Mouse (Mus musculus) megakaryocyte, embryonic 14.5 days (primary cell): Measurements from ENCODE around the gene Cnpy2. TPM values are rescaled to one million over a fixed set of nuclear protein-coding genes. Genes with fewer than 3 reads are reported as not detected.
A peak's percentile ranks its signal among the peaks of the same experiment; 100 is the strongest.
"Not testable (repeated sequence)": the region's sequence is repeated elsewhere in the genome, so short reads cannot be mapped to it uniquely, and the experiment has no call there.

Source experiments
- H3K27me3 ChIP-seq: replicated peaks from 2 replicates; pipeline ENCODE3; 2012; ENCODE audit warnings: inconsistent platforms
- H3K36me3 ChIP-seq: replicated peaks from 2 replicates; pipeline ENCODE3; 2012; ENCODE audit warnings: low read length, inconsistent platforms, mixed read lengths
- H3K4me1 ChIP-seq: 2 replicates; pipeline ENCODE4 v1.6.1; 2012; ENCODE audit warnings: inconsistent platforms
- H3K4me3 ChIP-seq: replicated peaks from 2 replicates; pipeline ENCODE3; 2012; ENCODE audit warnings: moderate library complexity, mild to moderate bottlenecking, inconsistent platforms
- H3K9me3 ChIP-seq: 2 replicates; pipeline ENCODE4 v1.6.1; 2012; ENCODE audit warnings: inconsistent platforms
- FLI1 ChIP-seq: IDR thresholded peaks from 2 replicates; pipeline ENCODE4 v1.6.1; 2012; ENCODE audit warnings: low read length, inconsistent platforms, mixed read lengths
- GATA1 ChIP-seq: IDR thresholded peaks from 3 replicates; pipeline ENCODE4 v1.6.1; 2012; ENCODE audit warnings: mixed read lengths, low read length, inconsistent platforms, borderline replicate concordance
- polyA plus RNA-seq: library from polyadenylated mRNA; stranded (reverse); fragments of >175 nt; gene quantifications from 2 replicates; pipeline ENCODE4 v1.2.3, GENCODE M21; 2012; ENCODE audit warnings: low replicate concordance; ENCODE audit not compliant: insufficient read depth

Gene Cnpy2
- 29.0 and 98.4 TPM in 2 replicates for polyA plus RNA-seq

DNA sequence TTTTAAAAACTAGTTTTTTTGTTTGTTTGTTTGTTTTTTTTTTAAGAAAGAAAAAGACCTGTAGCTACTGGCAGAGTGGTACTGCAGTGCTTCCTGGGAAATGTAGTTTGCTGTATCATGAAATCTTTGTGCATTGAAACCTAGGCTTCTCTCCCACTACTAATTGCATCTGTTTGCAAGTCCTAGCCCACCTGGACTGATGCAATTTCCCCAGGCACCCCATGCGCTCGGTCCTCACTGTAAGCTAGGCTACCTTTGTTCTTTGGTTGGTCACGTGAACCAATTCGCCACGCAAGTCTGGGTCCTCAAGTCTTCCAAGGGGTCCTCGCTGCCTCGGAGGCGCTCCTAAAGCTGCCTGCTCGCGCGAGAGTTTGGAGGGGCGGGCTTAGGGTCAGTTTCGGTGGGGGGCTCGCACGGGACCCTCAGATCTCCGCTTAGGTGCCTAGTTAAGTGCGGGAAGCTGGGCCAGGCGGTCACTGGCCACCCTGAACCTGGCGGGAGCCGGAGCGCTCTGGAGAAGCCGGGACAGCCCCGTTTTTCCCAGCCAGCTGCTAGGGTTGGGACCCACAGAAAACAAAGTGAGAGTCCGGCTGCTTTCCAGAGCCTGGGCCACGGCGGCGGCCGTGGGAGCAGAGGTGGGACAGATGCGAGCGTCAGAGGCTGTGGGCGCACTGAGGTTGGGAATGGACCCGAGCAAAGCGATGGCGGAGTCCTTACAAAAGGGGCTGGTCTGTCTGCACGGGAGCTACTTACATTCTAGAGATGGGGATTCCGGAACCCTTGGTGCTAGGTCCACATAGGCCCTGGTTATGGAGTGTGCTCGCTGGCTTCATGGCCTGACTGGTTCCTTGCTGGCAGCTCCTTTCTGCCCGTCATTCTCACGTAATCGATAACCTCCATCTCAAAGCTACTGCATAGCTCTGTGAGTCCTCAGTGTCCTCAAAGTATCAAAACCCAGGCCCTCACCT lies at the start of gene Cnpy2:
Gene Cnpy2, plus strand, starts transcription at position 319 of the 968 bp plus-strand sequence.
- TF ChIP-seq GATA1 = no peak
- no peak for TF ChIP-seq FLI1
- Histone ChIP-seq H3K4me1 (peaks cover 22% of the 10 kb centered on the region), H3K9me3 (no peaks in the 10 kb centered on the region), H3K4me3 (peak within 1 kb of the TSS; percentile 95), H3K27me3 (no peaks in the 10 kb centered on the region), H3K36me3 (peaks cover 62% of the 10 kb centered on the region)

DNA sequence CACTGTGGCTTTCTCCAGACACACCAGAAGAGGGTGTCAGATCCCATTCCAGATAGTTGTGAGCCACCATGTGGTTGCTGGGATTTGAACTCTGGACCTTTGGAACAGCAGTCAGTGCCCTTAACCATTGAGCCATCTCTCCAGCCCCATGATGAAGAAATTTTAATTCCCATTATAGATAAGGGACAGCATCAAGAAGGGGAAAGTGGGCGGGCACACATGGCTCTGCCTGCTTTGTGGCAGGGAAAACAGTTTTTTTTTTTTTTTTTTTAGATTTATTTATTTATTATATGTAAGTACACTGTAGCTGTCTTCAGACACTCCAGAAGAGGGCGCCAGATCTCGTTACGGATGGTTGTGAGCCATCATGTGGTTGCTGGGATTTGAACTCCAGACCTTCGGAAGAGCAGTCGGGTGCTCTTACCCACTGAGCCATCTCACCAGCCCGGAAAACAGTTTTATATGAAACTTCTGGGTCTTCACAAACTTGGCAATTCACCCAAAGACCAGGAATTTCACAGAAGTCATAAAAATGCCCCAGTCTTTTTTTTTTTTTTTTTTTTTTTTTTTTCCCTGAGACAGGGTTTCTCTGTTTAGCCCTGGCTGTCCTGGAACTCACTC lies 49.3 kb upstream of the Cnpy2 start:
- not testable (repeated sequence) for H3K9me3 ChIP-seq, H3K4me3 ChIP-seq, H3K27me3 ChIP-seq
- Histone ChIP-seq H3K36me3 (peaks cover 44% of the 10 kb centered on the region), H3K4me1 (peaks cover 37% of the 10 kb centered on the region)

DNA sequence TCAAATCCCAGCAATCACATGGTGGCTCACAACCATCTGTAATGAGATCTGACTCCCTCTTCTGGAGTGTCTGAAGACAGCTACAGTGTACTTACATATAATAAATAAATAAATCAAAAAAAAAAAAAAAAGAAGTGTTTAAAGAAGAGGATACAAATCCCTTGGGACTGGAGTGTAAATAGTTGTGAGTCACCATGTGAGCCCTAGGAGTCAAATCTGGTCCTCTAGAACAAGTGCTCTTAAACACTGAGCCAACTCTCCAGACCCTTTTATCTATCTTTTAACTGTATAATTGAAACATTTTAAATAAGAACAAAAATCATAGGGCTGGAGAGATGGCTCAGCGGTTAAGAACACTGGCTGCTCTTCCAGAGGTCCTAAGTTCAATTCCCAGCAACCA lies 46.9 kb upstream of the Cnpy2 start:
- not testable (repeated sequence) for H3K27me3 ChIP-seq, H3K9me3 ChIP-seq, H3K4me3 ChIP-seq
- peaks cover 67% of the 10 kb centered on the region for H3K36me3 ChIP-seq
- peaks cover 21% of the 10 kb centered on the region for H3K4me1 ChIP-seq

DNA sequence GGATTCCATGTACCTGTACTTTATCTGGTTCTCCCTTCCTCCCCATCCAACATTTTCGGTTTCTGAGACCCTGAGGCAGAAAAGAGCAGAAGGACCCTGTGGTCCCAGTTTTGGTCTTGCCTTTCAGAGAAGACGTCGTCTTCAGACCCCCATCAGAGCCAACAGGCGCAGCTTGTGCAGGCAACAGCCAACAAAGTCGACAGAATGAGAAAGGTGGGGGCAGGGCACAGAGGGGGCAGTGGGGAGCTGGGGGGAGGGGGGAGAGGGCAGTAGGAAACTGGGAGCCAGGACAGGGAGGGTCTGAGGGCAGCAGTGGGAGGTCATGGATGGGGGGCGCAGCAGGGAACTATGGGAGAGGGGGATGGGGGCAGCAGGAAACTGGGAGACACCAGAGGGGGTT lies 44.1 kb upstream of the Cnpy2 start:
- Histone ChIP-seq H3K4me1 (peaks cover 10% of the 10 kb centered on the region; the same call in 1 of the 2 replicates), H3K4me3 (no peak overlapping the region), H3K9me3 (no peaks in the 10 kb centered on the region), H3K36me3 (peaks cover 91% of the 10 kb centered on the region), H3K27me3 (no peaks in the 10 kb centered on the region)
- no peak for TF ChIP-seq FLI1

DNA sequence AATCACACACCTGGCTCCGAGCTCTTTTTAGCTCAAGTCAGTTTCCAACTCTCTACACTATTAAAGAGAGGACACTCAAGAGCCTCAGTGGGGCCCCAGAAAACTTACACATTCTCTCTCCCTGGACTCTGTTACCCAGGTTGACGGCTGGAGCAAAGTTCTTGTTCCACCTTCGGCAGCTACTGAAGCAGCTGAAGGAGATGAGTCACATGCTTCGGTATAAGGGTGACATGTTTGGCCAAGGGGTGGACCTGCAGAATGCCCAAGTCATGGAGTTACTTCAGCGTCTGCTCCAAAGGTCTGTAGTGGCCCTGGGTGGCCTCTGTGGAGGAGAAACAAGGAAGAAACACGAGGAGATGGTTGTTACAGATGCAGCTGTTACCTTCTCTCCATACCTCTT lies 41.3 kb upstream of the Cnpy2 start:
- Histone ChIP-seq H3K36me3 (peaks cover 99% of the 10 kb centered on the region), H3K9me3 (no peaks in the 10 kb centered on the region), H3K27me3 (no peaks in the 10 kb centered on the region), H3K4me3 (no peak overlapping the region), H3K4me1 (peaks cover 3% of the 10 kb centered on the region; the same call in 1 of the 2 replicates)
- TF ChIP-seq FLI1 (no peak), GATA1 (no peak)

DNA sequence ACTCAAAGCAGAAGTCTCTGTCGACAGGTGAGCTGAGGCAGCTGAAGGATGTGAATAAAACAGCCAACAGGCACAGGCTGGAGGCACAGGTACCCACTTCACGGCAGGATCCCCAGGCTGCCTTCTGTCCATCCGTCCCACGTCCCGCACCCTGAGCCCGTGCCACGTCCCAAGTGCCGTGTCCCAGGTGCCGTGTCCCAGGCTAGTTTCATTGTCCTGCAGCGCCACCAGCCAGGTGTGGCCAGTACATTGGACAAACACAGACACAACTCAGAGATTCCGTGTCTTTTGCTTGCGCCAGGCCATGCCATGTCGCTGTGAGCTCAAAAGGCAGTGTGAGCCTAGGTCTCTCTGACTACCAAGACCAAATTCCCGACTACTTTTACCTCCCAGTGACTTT lies 40.6 kb upstream of the Cnpy2 start:
- Histone ChIP-seq H3K27me3 (no peaks in the 10 kb centered on the region), H3K4me1 (peaks cover 3% of the 10 kb centered on the region; the same call in 1 of the 2 replicates), H3K4me3 (no peak overlapping the region), H3K36me3 (peaks cover 99% of the 10 kb centered on the region), H3K9me3 (no peaks in the 10 kb centered on the region)
- TF ChIP-seq FLI1 (no peak), GATA1 (no peak)

DNA sequence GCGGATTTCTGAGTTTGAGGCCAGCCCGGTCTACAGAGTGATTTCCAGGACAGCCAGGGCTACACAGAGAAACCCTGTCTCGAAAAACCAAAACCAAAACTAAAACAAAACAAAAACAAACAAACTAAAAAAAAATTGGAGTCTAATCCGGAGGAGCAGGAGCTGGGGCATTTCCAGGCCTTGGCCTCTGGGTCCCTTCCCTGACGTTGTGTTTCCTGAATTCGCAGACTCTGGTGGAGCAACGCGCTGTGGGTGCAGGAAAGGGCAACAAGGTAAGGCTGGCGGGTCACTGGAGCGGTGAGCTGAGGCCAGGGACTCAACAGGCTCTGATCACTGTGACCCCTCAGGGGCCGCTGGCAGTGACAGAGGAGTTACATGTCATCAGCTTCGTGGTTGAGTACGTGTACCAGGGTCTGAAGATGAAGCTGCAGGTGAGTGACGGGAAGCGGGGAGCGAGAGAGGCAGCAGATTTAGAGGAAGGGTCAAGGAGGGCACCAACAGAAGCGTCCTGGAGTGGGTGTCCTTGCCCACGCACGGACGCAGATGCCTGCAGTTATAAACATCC lies 39.3 kb upstream of the Cnpy2 start:
- no peak overlapping the region for H3K4me3 ChIP-seq
- TF ChIP-seq FLI1 = no peak
- H3K9me3 ChIP-seq = no peaks in the 10 kb centered on the region
- H3K36me3 ChIP-seq = peaks cover 97% of the 10 kb centered on the region
- peaks cover 3% of the 10 kb centered on the region; the same call in 1 of the 2 replicates for H3K4me1 ChIP-seq
- H3K27me3 ChIP-seq = no peaks in the 10 kb centered on the region

DNA sequence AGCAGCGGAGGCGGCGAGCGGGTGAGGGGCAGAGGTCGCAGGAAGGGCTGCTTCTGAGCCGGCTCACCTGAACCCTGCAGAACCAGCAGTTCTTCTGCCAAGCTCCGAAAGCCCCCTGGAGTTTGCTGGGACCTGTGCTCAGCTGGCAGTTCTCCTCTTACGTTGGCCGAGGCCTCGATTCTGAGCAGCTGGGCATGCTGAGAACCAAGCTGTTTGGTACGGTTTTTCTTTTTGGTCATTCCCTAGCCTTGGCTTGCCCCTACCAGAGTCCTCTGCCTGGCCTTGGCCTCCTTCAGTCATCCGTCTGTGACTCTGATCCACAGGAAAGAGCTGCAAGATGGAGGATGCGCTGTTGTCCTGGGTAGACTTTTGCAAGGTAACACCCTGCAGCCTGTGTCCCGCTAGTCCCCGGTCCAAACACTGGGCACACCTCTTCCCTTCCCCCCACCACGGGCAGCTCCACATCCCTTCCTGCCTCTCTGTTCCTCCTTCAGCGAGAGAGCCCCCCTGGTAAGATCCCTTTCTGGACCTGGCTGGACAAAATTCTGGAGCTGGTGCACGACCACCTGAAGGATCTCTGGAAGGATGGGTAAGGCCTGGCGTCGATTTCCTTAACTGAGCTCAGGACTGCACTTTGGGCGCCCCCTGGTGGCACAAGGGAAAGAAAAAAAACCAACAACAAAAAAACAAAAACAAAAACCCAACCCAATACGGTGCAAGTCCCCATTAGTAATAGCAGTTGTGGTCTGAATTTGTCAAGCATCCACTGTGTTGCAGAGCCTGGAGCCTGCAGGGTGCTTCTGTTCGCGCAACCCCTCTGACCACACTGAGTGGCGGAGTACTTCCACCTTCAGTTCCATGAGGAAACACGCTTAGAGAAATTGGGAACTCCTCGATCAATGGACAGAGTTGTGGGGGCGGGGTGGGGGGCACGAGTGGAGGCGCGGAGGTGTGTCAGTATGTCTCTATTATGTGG lies 38.4 kb upstream of the Cnpy2 start:
- no peak overlapping the region for H3K4me3 ChIP-seq
- TF ChIP-seq GATA1 (no peak), FLI1 (no peak)
- H3K4me1 ChIP-seq = peaks cover 3% of the 10 kb centered on the region; the same call in 1 of the 2 replicates
- no peaks in the 10 kb centered on the region for H3K9me3 ChIP-seq
- no peaks in the 10 kb centered on the region for H3K27me3 ChIP-seq
- H3K36me3 ChIP-seq = peaks cover 97% of the 10 kb centered on the region

DNA sequence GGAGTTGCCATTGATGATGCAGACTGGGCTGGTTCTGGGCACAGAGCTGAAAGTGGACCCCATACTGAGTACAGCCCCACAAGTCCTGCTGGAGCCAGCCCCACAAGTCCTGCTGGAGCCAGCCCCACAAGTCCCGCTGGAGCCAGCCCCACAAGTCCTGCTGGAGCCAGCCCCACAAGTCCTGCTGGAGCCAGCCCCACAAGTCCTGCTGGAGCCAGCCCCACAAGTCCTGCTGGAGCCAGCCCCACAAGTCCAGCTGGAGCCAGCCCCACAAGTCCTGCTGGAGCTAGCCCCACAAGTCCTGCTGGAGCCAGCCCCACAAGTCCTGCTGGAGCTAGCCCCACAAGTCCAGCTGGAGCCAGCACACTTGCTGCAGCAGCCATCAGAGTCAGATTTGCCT lies 31.7 kb upstream of the Cnpy2 start:
- H3K4me3 ChIP-seq, H3K27me3 ChIP-seq, H3K4me1 ChIP-seq, H3K9me3 ChIP-seq: not testable (repeated sequence)
- peaks cover 76% of the 10 kb centered on the region for H3K36me3 ChIP-seq
